Mouse (Mus musculus) ES-Bruce4 (cell line): Measurements from ENCODE around the gene Olfr266.

Source experiments
- CTCF ChIP-seq: IDR thresholded peaks from one replicate; pipeline ENCODE4 v1.8.1; 2011; ENCODE audit warnings: low read depth, low read length
- POLR2A ChIP-seq: IDR thresholded peaks from one replicate; pipeline ENCODE4 v1.8.1; 2011; ENCODE audit warnings: low read length; ENCODE audit not compliant: insufficient read depth

- no peak for TF ChIP-seq CTCF
- TF ChIP-seq POLR2A, result no peak
Measured at GRCm38 (mm10) chr3:106798079-106798478, 28.0 kb downstream of the Olfr266 start.
